10 mouse cellular contexts compared by ENCODE assay signal in the genomic region with DNA sequence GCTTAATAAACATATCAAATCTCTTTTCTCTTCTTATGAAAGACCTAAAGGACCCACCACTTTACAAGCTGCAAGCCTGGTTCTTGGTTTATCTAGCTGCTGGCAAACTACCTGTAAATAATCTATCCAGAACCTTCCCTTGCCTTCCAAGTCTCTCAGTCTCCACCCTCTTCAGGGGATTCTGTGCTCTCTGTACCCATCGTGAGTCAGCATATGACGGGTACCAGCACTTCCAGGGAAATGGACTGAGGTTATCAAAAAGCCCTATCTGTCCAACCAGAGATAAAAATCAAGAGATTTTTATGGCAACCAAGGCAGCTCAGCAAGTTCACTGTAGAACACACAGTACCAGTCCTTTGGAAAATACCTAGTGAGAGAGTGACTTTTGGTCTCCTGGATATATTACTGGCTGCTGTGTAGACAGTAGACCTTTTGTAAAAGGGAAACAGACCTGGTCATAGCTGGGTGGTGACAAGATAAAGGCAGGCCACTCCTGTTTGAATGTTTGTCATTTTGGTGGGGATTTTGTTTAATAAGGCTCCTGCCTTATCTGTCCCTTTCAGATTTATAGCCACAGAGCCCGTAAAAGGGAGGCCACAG.
"Had no signal": no experiment of that assay in that cellular context is flagged by ENCODE, and none has a peak within 500 bp of the region (broad histone marks: within the 10 kb centered on the region; RNA-seq: fewer than 3 reads in every experiment).

No protein-coding gene starts in this region.

- H3K9me3 ChIP-seq: limb, embryonic 15.5 days; liver, embryonic 13.5 days; midbrain, embryonic 13.5 days; neural tube, embryonic 12.5 days had no signal

- ATAC-seq: midbrain, embryonic 13.5 days had no signal

- H3K4me3 ChIP-seq: limb, embryonic 15.5 days; liver, embryonic 13.5 days; midbrain, embryonic 13.5 days; myocyte; neural tube, embryonic 12.5 days had no signal

- DNase-seq: kidney, adult 18-20 months; layer of hippocampus, postnatal 36 days; liver, embryonic 13.5 days; lung, adult 18-20 months; spleen, adult 18-20 months; thymus, postnatal 36 days had no signal

- H3K27me3 ChIP-seq: limb, embryonic 15.5 days; liver, embryonic 13.5 days; midbrain, embryonic 13.5 days; neural tube, embryonic 12.5 days had no signal

- H3K4me2 ChIP-seq: limb, embryonic 15.5 days; liver, embryonic 13.5 days; midbrain, embryonic 13.5 days; neural tube, embryonic 12.5 days had no signal

- H3K9ac ChIP-seq: limb, embryonic 15.5 days; liver, embryonic 13.5 days; midbrain, embryonic 13.5 days; neural tube, embryonic 12.5 days had no signal

- H3K27ac ChIP-seq: limb, embryonic 15.5 days; liver, embryonic 13.5 days; midbrain, embryonic 13.5 days; neural tube, embryonic 12.5 days had no signal

- H3K36me3 ChIP-seq: limb, embryonic 15.5 days; liver, embryonic 13.5 days; midbrain, embryonic 13.5 days; neural tube, embryonic 12.5 days had no signal

- H3K4me1 ChIP-seq: limb, embryonic 15.5 days; midbrain, embryonic 13.5 days; neural tube, embryonic 12.5 days had no signal
